Mouse (Mus musculus) gastrocnemius, adult 8-10 months (tissue): ENCODE results near the gene Zc3h12a. TPM values are rescaled to one million over a fixed set of nuclear protein-coding genes. Genes with fewer than 3 reads are reported as not detected.

ENCODE experiments used
- DNase-seq, 2 experiments: peaks; one replicate each; pipeline ENCODE4 v3.0.0; 2022; ENCODE audit warnings: low spot score in 2 of 2
- total RNA-seq, 4 experiments: library from RNA; stranded (reverse); gene quantifications; 2 replicates each; pipeline ENCODE4 v1.2.4; 2022

Zc3h12a gene
- total RNA-seq, result 1 to 10 TPM; 1.4 to 2.3 (median 2.0) TPM

GRCm38 (mm10) chr4:125127305-125128084 lies at the start of gene Zc3h12a:
Zc3h12a (minus strand) TSS chr4:125127840.
- peak; percentile 77 to 82 for DNase-seq

- DNase-seq, result no peak
These were observed 49.1 kb upstream of the Zc3h12a start for GRCm38 (mm10) chr4:125176639-125177165.

GRCm38 (mm10) chr4:125176190-125176589 lies 48.5 kb upstream of the Zc3h12a start:
- no peak for DNase-seq

GRCm38 (mm10) chr4:125175591-125175990 lies 48.0 kb upstream of the Zc3h12a start:
- peak in 1 of 2 experiments; percentile 10 for DNase-seq

- DNase-seq, result no peak
These were observed 47.0 kb upstream of the Zc3h12a start for GRCm38 (mm10) chr4:125174516-125175185.

GRCm38 (mm10) chr4:125173150-125173549 lies 45.5 kb upstream of the Zc3h12a start:
- no peak for DNase-seq

- no peak for DNase-seq
These were observed 45.1 kb upstream of the Zc3h12a start for GRCm38 (mm10) chr4:125172736-125173135.

GRCm38 (mm10) chr4:125167723-125168122 lies 40.1 kb upstream of the Zc3h12a start:
- DNase-seq, result no peak

- no peak for DNase-seq
These were observed 37.2 kb upstream of the Zc3h12a start for GRCm38 (mm10) chr4:125164861-125165260.

GRCm38 (mm10) chr4:125162701-125163100 lies 35.1 kb upstream of the Zc3h12a start:
- DNase-seq, result no peak

GRCm38 (mm10) chr4:125161392-125161791 lies 33.8 kb upstream of the Zc3h12a start:
- no peak for DNase-seq

- no peak for DNase-seq
These were observed 33.3 kb upstream of the Zc3h12a start for GRCm38 (mm10) chr4:125160951-125161331.

- peak; percentile 63 to 68 for DNase-seq
These were observed 32.8 kb upstream of the Zc3h12a start for GRCm38 (mm10) chr4:125160320-125160950.

GRCm38 (mm10) chr4:125158581-125159317 lies 31.1 kb upstream of the Zc3h12a start:
- no peak for DNase-seq

- DNase-seq, result no peak
These were observed 30.4 kb upstream of the Zc3h12a start for GRCm38 (mm10) chr4:125158081-125158480.

- DNase-seq, result no peak
These were observed 29.7 kb upstream of the Zc3h12a start for GRCm38 (mm10) chr4:125157322-125157721.

- DNase-seq, result no peak
These were observed 28.0 kb upstream of the Zc3h12a start for GRCm38 (mm10) chr4:125155646-125156045.

- DNase-seq, result no peak
These were observed 26.1 kb upstream of the Zc3h12a start for GRCm38 (mm10) chr4:125153659-125154241.

GRCm38 (mm10) chr4:125152469-125152868 lies 24.8 kb upstream of the Zc3h12a start:
- DNase-seq, result no peak

- DNase-seq, result no peak
These were observed 21.8 kb upstream of the Zc3h12a start for GRCm38 (mm10) chr4:125149460-125149859.

- DNase-seq, result no peak
These were observed 20.3 kb upstream of the Zc3h12a start for GRCm38 (mm10) chr4:125147970-125148369.
